Mouse (Mus musculus): ENCODE data around the gene Ctdnep1.
A peak's percentile ranks its signal among the peaks of the same experiment; 100 is the strongest.

The Ctdnep1 gene

GRCm38 (mm10) chr11:69983377-69983776, 2.4 kb downstream of the Ctdnep1 start:
- no peak for DNase-seq (ENCODE audit: low read depth, low spot score)

- no peak for DNase-seq (ENCODE audit: low read depth, low spot score)
Observed at GRCm38 (mm10) chr11:69984431-69984830, 3.5 kb downstream of the Ctdnep1 start.

- DNase-seq (ENCODE audit: low read depth, low spot score): no peak
Observed at GRCm38 (mm10) chr11:69989949-69990348, 9.0 kb downstream of the Ctdnep1 start.

GRCm38 (mm10) chr11:69990850-69991691, 10.1 kb downstream of the Ctdnep1 start, which contains the start of gene Gabarap:
Gene Gabarap (plus strand): TSS chr11:69991143.
- peak; percentile 93 for DNase-seq (ENCODE audit: low read depth, low spot score)

GRCm38 (mm10) chr11:69991711-69992110, 10.8 kb downstream of the Ctdnep1 start:
- DNase-seq (ENCODE audit: low read depth, low spot score): no peak

- no peak for DNase-seq (ENCODE audit: low read depth, low spot score)
Observed at GRCm38 (mm10) chr11:69992396-69992795, 11.4 kb downstream of the Ctdnep1 start.

GRCm38 (mm10) chr11:69992932-69993331, 12.0 kb downstream of the Ctdnep1 start:
- DNase-seq (ENCODE audit: low read depth, low spot score): no peak

GRCm38 (mm10) chr11:69994401-69995090, 13.6 kb downstream of the Ctdnep1 start:
- no peak for DNase-seq (ENCODE audit: low read depth, low spot score)

GRCm38 (mm10) chr11:69995391-69995960, 14.5 kb downstream of the Ctdnep1 start, which contains the start of gene Phf23:
Gene Phf23 (plus strand): TSS chr11:69995777.
- DNase-seq (ENCODE audit: low read depth, low spot score): peak; percentile 98

- no peak for DNase-seq (ENCODE audit: low read depth, low spot score)
Observed at GRCm38 (mm10) chr11:69996161-69997061, 15.5 kb downstream of the Ctdnep1 start.

- no peak for DNase-seq (ENCODE audit: low read depth, low spot score)
Observed at GRCm38 (mm10) chr11:69997070-69997509, 16.1 kb downstream of the Ctdnep1 start.

- DNase-seq (ENCODE audit: low read depth, low spot score): no peak
Observed at GRCm38 (mm10) chr11:69998567-69999491, 17.9 kb downstream of the Ctdnep1 start.

- DNase-seq (ENCODE audit: low read depth, low spot score): no peak
Observed at GRCm38 (mm10) chr11:69999666-70000065, 18.7 kb downstream of the Ctdnep1 start.

GRCm38 (mm10) chr11:70000396-70000898, 19.5 kb downstream of the Ctdnep1 start, which contains the start of gene Dvl2:
Gene Dvl2 (plus strand): TSS chr11:70000595.
- peak; percentile 92 for DNase-seq (ENCODE audit: low read depth, low spot score)

- no peak for DNase-seq (ENCODE audit: low read depth, low spot score)
Observed at GRCm38 (mm10) chr11:70001159-70001558, 20.2 kb downstream of the Ctdnep1 start.

- no peak for DNase-seq (ENCODE audit: low read depth, low spot score)
Observed at GRCm38 (mm10) chr11:70001865-70002264, 20.9 kb downstream of the Ctdnep1 start.

- no peak for DNase-seq (ENCODE audit: low read depth, low spot score)
Observed at GRCm38 (mm10) chr11:70002471-70002870, 21.5 kb downstream of the Ctdnep1 start.

GRCm38 (mm10) chr11:70005521-70005920, 24.6 kb downstream of the Ctdnep1 start:
- DNase-seq (ENCODE audit: low read depth, low spot score): no peak

- no peak for DNase-seq (ENCODE audit: low read depth, low spot score)
Observed at GRCm38 (mm10) chr11:70010033-70010432, 29.1 kb downstream of the Ctdnep1 start.

- no peak for DNase-seq (ENCODE audit: low read depth, low spot score)
Observed at GRCm38 (mm10) chr11:70010548-70010947, 29.6 kb downstream of the Ctdnep1 start.

Data from brain, embryonic 18.5 days (tissue).